9 mouse cellular contexts compared by ENCODE assay signal in genomic region chr5:136084891-136085651, GRCm38 (mm10). TPM values are rescaled to one million over a fixed set of nuclear protein-coding genes. Genes with fewer than 3 reads are reported as not detected.
DNase-seq lines count a peak whose midpoint lies in the region; ATAC-seq and TF ChIP-seq lines count a peak whose summit lies in the region.
"Had no signal": no experiment of that assay in that cellular context is flagged by ENCODE, and none has a peak within 500 bp of the region (broad histone marks: within the 10 kb centered on the region; RNA-seq: fewer than 3 reads in every experiment).

No protein-coding gene starts in this region.

- no peak for TF ChIP-seq CTCF in stomach, postnatal 0 days (IDR thresholded peaks at IDR 0.05; ENCODE audit: low read depth)

- ATAC-seq in embryonic facial prominence, embryonic 14.5 days (ENCODE audit: low read depth) = peak; percentile 32; the same call in 1 of the 2 replicates
- peak; percentile 30 for ATAC-seq in intestine, embryonic 16.5 days
- ATAC-seq in stomach, postnatal 0 days (ENCODE audit: low FRiP score, low TSS enrichment) = no peak
- no peak for ATAC-seq in activated CD4-positive, CD25-positive, alpha-beta regulatory T cell, adult 4 months

- peak overlapping the region; percentile 69; the same call in 1 of the 2 replicates for H3K4me3 ChIP-seq in heart, embryonic 10.5 days
- peak overlapping the region; percentile 46 for H3K4me3 ChIP-seq in embryonic facial prominence, embryonic 14.5 days (ENCODE audit: low read depth, low read length)
- peak overlapping the region; percentile 71 for H3K4me3 ChIP-seq in intestine, embryonic 16.5 days (ENCODE audit: low read length)
- H3K4me3 ChIP-seq in stomach, postnatal 0 days (ENCODE audit: low read depth, low read length) = peak overlapping the region; percentile 58

- H3K27ac ChIP-seq in heart, embryonic 10.5 days = no peak overlapping the region
- no peak overlapping the region for H3K27ac ChIP-seq in embryonic facial prominence, embryonic 14.5 days (replicated peaks; ENCODE audit: low read depth, low read length)
- H3K27ac ChIP-seq in intestine, embryonic 16.5 days (ENCODE audit: low read length) = peak overlapping the region; percentile 66
- no peak overlapping the region for H3K27ac ChIP-seq in stomach, postnatal 0 days (replicated peaks)

- DNase-seq in heart, embryonic 10.5 days (ENCODE audit: low spot score) = no peak
- no peak for DNase-seq in heart, postnatal 25 days (ENCODE audit: low spot score)
- peak; percentile 82 for DNase-seq in adrenal gland, postnatal 14 days
- peak; percentile 77 for DNase-seq in embryonic facial prominence, embryonic 14.5 days (ENCODE audit: low spot score)
- DNase-seq in mesoderm, embryonic 11.5 days (ENCODE audit: low read depth, low spot score) = peak; percentile 59
- DNase-seq in stomach, postnatal 0 days (ENCODE audit: low spot score) = no peak

- no peak for TF ChIP-seq EP300 in stomach, postnatal 0 days (optimal IDR thresholded peaks at IDR 0.05)

- H3K9ac ChIP-seq in embryonic facial prominence, embryonic 14.5 days (ENCODE audit: low read depth, low read length) = peak overlapping the region; percentile 56; the same call in 1 of the 2 replicates
- H3K9ac ChIP-seq in intestine, embryonic 16.5 days (ENCODE audit: low read depth, low read length) = peak overlapping the region; percentile 72
- no peak overlapping the region for H3K9ac ChIP-seq in stomach, postnatal 0 days (ENCODE audit: low read length)

- intact Hi-C loops in heart, postnatal 25 days (cut with DNase I) = loop anchor here (5.0 kb wide), 1 partner anchor 38 kb away; no protein-coding TSS in a partner anchor

- peaks cover 34% of the 10 kb centered on the region for H3K4me1 ChIP-seq in heart, embryonic 10.5 days
- H3K4me1 ChIP-seq in embryonic facial prominence, embryonic 14.5 days (ENCODE audit: control insufficient read depth, insufficient read depth, low read length) = 0 out of 2 replicates have a peak, but pooled peaks cover 10% of the 10 kb centered on the region
- peaks cover 9% of the 10 kb centered on the region for H3K4me1 ChIP-seq in intestine, embryonic 16.5 days (ENCODE audit: control insufficient read depth, insufficient read depth, low read length)
- H3K4me1 ChIP-seq in stomach, postnatal 0 days (replicated peaks; ENCODE audit: control insufficient read depth, insufficient read depth) = 0 out of 2 replicates have a peak, but pooled peaks cover 2% of the 10 kb centered on the region

- no peaks in the 10 kb centered on the region for H3K36me3 ChIP-seq in heart, embryonic 10.5 days
- H3K36me3 ChIP-seq in embryonic facial prominence, embryonic 14.5 days (ENCODE audit: control insufficient read depth, insufficient read depth, low read length) = no peaks in the 10 kb centered on the region
- H3K36me3 ChIP-seq in intestine, embryonic 16.5 days (ENCODE audit: control insufficient read depth, insufficient read depth, low read length) = no peaks in the 10 kb centered on the region
- no peaks in the 10 kb centered on the region for H3K36me3 ChIP-seq in stomach, postnatal 0 days (ENCODE audit: control insufficient read depth, insufficient read depth, low read length)

- 8% methylated on average over 21 of the region's 21 CpGs for WGBS in heart, embryonic 10.5 days
- 12% methylated on average over 16 of the region's 21 CpGs for WGBS in embryonic facial prominence, embryonic 14.5 days
- WGBS in intestine, embryonic 16.5 days = 15% methylated on average over 21 of the region's 21 CpGs
- WGBS in stomach, postnatal 0 days = 29% methylated on average over 21 of the region's 21 CpGs

- H3K4me2 ChIP-seq in embryonic facial prominence, embryonic 14.5 days (ENCODE audit: low read depth, low read length) = peak overlapping the region; percentile 64
- H3K4me2 ChIP-seq in intestine, embryonic 16.5 days (ENCODE audit: low read depth, low read length) = peak overlapping the region; percentile 82
- H3K4me2 ChIP-seq in stomach, postnatal 0 days (replicated peaks; ENCODE audit: low read depth) = peak overlapping the region; percentile 94

- no peaks in the 10 kb centered on the region for H3K9me3 ChIP-seq in heart, embryonic 10.5 days
- H3K9me3 ChIP-seq in embryonic facial prominence, embryonic 14.5 days (ENCODE audit: control insufficient read depth, low read length) = no peaks in the 10 kb centered on the region
- H3K9me3 ChIP-seq in intestine, embryonic 16.5 days (ENCODE audit: control insufficient read depth, low read length) = no peaks in the 10 kb centered on the region
- H3K9me3 ChIP-seq in stomach, postnatal 0 days (ENCODE audit: control insufficient read depth, low read length) = no peaks in the 10 kb centered on the region

- peaks cover 52% of the 10 kb centered on the region for H3K27me3 ChIP-seq in heart, embryonic 10.5 days (ENCODE audit: insufficient read depth, poor library complexity, severe bottlenecking)
- H3K27me3 ChIP-seq in embryonic facial prominence, embryonic 14.5 days (replicated peaks; ENCODE audit: control insufficient read depth, insufficient read depth, low read length) = peaks cover 6% of the 10 kb centered on the region
- no peaks in the 10 kb centered on the region for H3K27me3 ChIP-seq in intestine, embryonic 16.5 days (replicated peaks; ENCODE audit: control insufficient read depth, insufficient read depth, low read length)
- no peaks in the 10 kb centered on the region for H3K27me3 ChIP-seq in stomach, postnatal 0 days (ENCODE audit: control insufficient read depth, insufficient read depth, low read length)

RNA-seq across cellular contexts. Expression of gene Rasa4, which starts 1.4 kb away (rescaled TPM):
- polyA plus RNA-seq in heart, embryonic 10.5 days (2016; fragmentation: Nextera tagmentation; extraction: Ambion mirVana) = 0.54 and 2.0 TPM in 2 replicates
- 1 to 10 TPM; 6.5 to 7.2 TPM for total RNA-seq in heart, postnatal 25 days (2021)
- 9.1 and 13.8 TPM in 2 replicates for total RNA-seq in adrenal gland, postnatal 14 days (2021)
- polyA plus RNA-seq in embryonic facial prominence, embryonic 14.5 days (2014; fragmentation: Nextera tagmentation; extraction: Ambion mirVana) = 11.4 and 13.8 TPM in 2 replicates
- polyA plus RNA-seq in intestine, embryonic 16.5 days (2015; fragmentation: Nextera tagmentation; extraction: Ambion mirVana) = 16.6 and 18.5 TPM in 2 replicates
- 4.0 and 4.7 TPM in 2 replicates for polyA plus RNA-seq in stomach, postnatal 0 days (2015; fragmentation: Nextera tagmentation; extraction: Ambion mirVana)
- polyA plus RNA-seq in activated CD4-positive, CD25-positive, alpha-beta regulatory T cell, adult 4 months (2017; shearing (Covaris generic)) = 1 to 10 TPM; 1.8 to 2.2 TPM

RNA-seq across cellular contexts. Expression of gene Upk3bl, which starts 30.8 kb away (rescaled TPM):
- polyA plus RNA-seq in heart, embryonic 10.5 days (2016; fragmentation: Nextera tagmentation; extraction: Ambion mirVana) = 0.87 and 2.6 TPM in 2 replicates
- not detected for total RNA-seq in heart, postnatal 25 days (2021)
- not detected in 2 replicates for total RNA-seq in adrenal gland, postnatal 14 days (2021)
- 17.1 and 28.1 TPM in 2 replicates for polyA plus RNA-seq in embryonic facial prominence, embryonic 14.5 days (2014; fragmentation: Nextera tagmentation; extraction: Ambion mirVana)
- 0.82 and 2.3 TPM in 2 replicates for polyA plus RNA-seq in intestine, embryonic 16.5 days (2015; fragmentation: Nextera tagmentation; extraction: Ambion mirVana)
- 27.4 and 56.0 TPM in 2 replicates for polyA plus RNA-seq in stomach, postnatal 0 days (2015; fragmentation: Nextera tagmentation; extraction: Ambion mirVana)
- polyA plus RNA-seq in activated CD4-positive, CD25-positive, alpha-beta regulatory T cell, adult 4 months (2017; shearing (Covaris generic)) = not detected
- total RNA-seq: MEL had no signal

RNA-seq across cellular contexts. Expression of gene Polr2j, which starts 31.4 kb away (rescaled TPM):
- polyA plus RNA-seq in heart, embryonic 10.5 days (2016; fragmentation: Nextera tagmentation; extraction: Ambion mirVana) = 180 and 217 TPM in 2 replicates
- 10 to 100 TPM; 64.4 to 71.9 TPM for total RNA-seq in heart, postnatal 25 days (2021)
- 82.7 and 86.4 TPM in 2 replicates for total RNA-seq in adrenal gland, postnatal 14 days (2021)
- polyA plus RNA-seq in embryonic facial prominence, embryonic 14.5 days (2014; fragmentation: Nextera tagmentation; extraction: Ambion mirVana) = 227 and 230 TPM in 2 replicates
- 212 and 230 TPM in 2 replicates for polyA plus RNA-seq in intestine, embryonic 16.5 days (2015; fragmentation: Nextera tagmentation; extraction: Ambion mirVana)
- 171 TPM in 2 replicates for polyA plus RNA-seq in stomach, postnatal 0 days (2015; fragmentation: Nextera tagmentation; extraction: Ambion mirVana)
- polyA plus RNA-seq in activated CD4-positive, CD25-positive, alpha-beta regulatory T cell, adult 4 months (2017; shearing (Covaris generic)) = 100 to 1,000 TPM; 124 to 138 TPM

RNA-seq across cellular contexts. Expression of gene Upk3b, which starts 46.8 kb away (rescaled TPM):
- 78.3 and 81.2 TPM in 2 replicates for polyA plus RNA-seq in heart, embryonic 10.5 days (2016; fragmentation: Nextera tagmentation; extraction: Ambion mirVana)
- total RNA-seq in heart, postnatal 25 days (2021) = 10 to 100 TPM; 20.0 to 28.8 TPM
- total RNA-seq in adrenal gland, postnatal 14 days (2021) = 8.2 and 11.7 TPM in 2 replicates
- 0.50 and 1.4 TPM in 2 replicates for polyA plus RNA-seq in embryonic facial prominence, embryonic 14.5 days (2014; fragmentation: Nextera tagmentation; extraction: Ambion mirVana)
- 44.4 and 47.8 TPM in 2 replicates for polyA plus RNA-seq in intestine, embryonic 16.5 days (2015; fragmentation: Nextera tagmentation; extraction: Ambion mirVana)
- 22.8 and 27.7 TPM in 2 replicates for polyA plus RNA-seq in stomach, postnatal 0 days (2015; fragmentation: Nextera tagmentation; extraction: Ambion mirVana)
- polyA plus RNA-seq in activated CD4-positive, CD25-positive, alpha-beta regulatory T cell, adult 4 months (2017; shearing (Covaris generic)) = not detected
- total RNA-seq: MEL had no signal

RNA-seq across cellular contexts. Expression of gene Lrwd1, which starts 50.8 kb away (rescaled TPM):
- polyA plus RNA-seq in heart, embryonic 10.5 days (2016; fragmentation: Nextera tagmentation; extraction: Ambion mirVana) = 31.5 and 42.2 TPM in 2 replicates
- 1 to 10 TPM; 5.0 to 6.3 TPM for total RNA-seq in heart, postnatal 25 days (2021)
- 11.2 and 15.5 TPM in 2 replicates for total RNA-seq in adrenal gland, postnatal 14 days (2021)
- 29.7 and 32.0 TPM in 2 replicates for polyA plus RNA-seq in embryonic facial prominence, embryonic 14.5 days (2014; fragmentation: Nextera tagmentation; extraction: Ambion mirVana)
- polyA plus RNA-seq in intestine, embryonic 16.5 days (2015; fragmentation: Nextera tagmentation; extraction: Ambion mirVana) = 22.3 and 22.7 TPM in 2 replicates
- polyA plus RNA-seq in stomach, postnatal 0 days (2015; fragmentation: Nextera tagmentation; extraction: Ambion mirVana) = 8.5 and 9.2 TPM in 2 replicates
- polyA plus RNA-seq in activated CD4-positive, CD25-positive, alpha-beta regulatory T cell, adult 4 months (2017; shearing (Covaris generic)) = 10 to 100 TPM; 31.7 to 35.3 TPM

Comparison
In these comparisons a context has a peak if more than half of its experiments do, and no peak if none do; other contexts are left out.
1. DNase-seq: peak in adrenal gland, postnatal 14 days (single experiment), embryonic facial prominence, embryonic 14.5 days (single experiment) and mesoderm, embryonic 11.5 days (single experiment); none in heart, embryonic 10.5 days (single experiment), heart, postnatal 25 days (single experiment) and stomach, postnatal 0 days (single experiment).
2. ATAC-seq: peak in embryonic facial prominence, embryonic 14.5 days (single experiment) and intestine, embryonic 16.5 days (single experiment); none in stomach, postnatal 0 days (single experiment) and activated CD4-positive, CD25-positive, alpha-beta regulatory T cell, adult 4 months (single experiment).
3. Peak in every context shown above with its lines, with median percentiles within 50 percentile points of each other: H3K4me3 ChIP-seq and H3K4me2 ChIP-seq.